Mouse (Mus musculus) c-Kit-positive CD71-negative TER-119-negative erythroid progenitor cells, embryonic 14.5 days (primary cell): Measurements from ENCODE around the gene M1ap.
A peak's percentile ranks its signal among the peaks of the same experiment; 100 is the strongest.

Experiments
- DNase-seq: peaks from one replicate; pipeline ENCODE4 v3.0.0-alpha.2; 2013; ENCODE audit warnings: low read depth

Gene M1ap

DNA sequence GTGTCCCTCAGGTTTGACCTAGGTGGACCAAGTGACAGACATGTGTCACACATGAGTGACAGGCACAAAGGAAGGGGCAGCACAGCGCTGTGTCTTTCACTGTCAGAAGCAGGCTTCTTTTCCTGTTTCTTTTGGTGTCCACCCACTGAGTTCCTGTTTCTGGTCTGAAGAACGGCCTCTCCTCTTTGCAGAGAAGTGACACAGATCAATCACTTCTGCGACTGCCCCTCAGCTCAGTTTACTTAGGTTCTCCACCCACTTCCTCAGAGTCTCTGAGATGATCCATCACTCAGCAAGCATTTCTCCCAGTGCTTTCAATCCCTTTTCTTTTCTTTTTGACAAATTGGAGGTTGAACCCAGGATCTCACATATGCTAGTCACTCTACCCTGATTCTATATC, 62.0 kb downstream of the M1ap start:
- no peak for DNase-seq

DNA sequence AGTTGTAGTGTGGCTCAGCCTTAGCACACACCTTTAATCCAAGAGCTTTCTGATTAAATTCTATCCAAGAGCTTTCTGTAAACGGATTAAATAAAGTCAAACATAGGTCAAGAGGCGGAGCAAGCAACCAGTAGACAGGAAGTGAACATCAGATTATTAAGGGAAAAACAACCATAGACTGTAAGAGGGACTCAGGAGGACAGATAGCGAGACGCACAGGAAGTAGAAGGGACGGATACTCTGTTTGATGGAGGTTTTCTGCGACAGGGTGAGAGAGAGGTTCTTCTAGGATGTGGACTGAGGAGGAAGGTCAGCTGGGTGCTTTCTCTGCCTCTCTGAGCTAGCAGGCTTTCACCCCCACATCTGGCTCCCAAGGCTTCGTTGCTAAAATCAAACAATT, 63.3 kb downstream of the M1ap start:
- DNase-seq: no peak

DNA sequence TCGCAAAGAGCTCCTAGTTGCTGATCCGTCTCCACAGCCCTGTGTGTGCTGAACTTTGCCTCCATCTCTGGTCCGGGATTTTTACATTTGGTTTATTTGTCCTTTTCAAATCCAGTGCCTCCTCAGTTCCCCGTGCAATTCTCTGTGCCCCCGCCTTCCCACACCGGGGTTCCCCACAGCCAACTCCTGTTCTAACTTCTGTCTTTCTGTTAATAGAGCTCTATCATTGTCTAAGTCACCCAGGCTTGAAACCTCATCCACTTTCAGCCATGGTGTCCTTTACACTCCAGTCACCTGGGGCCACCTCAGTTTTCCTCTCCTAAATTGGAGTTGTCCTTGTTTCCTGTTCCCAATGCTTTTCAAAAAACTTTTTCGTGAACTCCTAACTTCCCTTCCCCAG, 64.6 kb downstream of the M1ap start:
- DNase-seq: no peak

DNA sequence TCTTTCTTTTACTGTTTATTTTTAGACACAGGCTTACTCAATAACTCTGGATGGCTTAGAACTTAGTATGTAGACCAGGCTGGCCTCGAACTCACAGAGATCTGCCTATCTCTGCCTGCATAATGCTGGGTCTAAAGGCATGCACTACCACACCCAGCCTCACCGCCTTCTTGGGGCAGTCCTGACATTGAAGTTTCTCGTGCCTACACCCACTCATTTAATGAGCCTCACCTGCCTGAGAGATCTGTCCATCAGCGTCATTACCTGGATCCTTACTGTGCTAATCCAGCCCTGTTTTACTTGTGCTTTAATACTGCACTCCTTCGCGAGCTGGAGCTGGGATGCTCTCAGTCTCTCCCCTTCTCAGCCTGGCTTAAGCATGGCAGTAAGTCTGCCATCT, 65.1 kb downstream of the M1ap start:
- no peak for DNase-seq

DNA sequence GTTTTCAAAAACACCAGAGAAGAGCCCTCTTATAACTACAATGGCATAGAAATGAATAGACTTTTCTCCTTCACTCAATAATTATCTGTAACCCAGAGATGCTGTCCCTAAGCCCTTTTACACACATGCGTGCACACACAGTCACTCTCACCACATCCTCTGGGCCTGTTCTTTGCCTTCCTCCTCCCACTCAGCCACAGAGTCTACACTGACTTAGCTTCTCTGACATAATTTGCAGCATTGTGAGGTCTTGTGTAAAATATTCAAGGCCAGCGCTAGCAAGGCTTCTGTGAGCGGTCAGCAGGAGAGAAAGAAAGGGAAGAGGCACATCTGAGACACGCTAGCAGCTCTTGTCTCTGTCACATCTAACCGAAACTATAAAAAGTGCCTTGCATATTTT, 66.7 kb downstream of the M1ap start:
- no peak for DNase-seq

DNA sequence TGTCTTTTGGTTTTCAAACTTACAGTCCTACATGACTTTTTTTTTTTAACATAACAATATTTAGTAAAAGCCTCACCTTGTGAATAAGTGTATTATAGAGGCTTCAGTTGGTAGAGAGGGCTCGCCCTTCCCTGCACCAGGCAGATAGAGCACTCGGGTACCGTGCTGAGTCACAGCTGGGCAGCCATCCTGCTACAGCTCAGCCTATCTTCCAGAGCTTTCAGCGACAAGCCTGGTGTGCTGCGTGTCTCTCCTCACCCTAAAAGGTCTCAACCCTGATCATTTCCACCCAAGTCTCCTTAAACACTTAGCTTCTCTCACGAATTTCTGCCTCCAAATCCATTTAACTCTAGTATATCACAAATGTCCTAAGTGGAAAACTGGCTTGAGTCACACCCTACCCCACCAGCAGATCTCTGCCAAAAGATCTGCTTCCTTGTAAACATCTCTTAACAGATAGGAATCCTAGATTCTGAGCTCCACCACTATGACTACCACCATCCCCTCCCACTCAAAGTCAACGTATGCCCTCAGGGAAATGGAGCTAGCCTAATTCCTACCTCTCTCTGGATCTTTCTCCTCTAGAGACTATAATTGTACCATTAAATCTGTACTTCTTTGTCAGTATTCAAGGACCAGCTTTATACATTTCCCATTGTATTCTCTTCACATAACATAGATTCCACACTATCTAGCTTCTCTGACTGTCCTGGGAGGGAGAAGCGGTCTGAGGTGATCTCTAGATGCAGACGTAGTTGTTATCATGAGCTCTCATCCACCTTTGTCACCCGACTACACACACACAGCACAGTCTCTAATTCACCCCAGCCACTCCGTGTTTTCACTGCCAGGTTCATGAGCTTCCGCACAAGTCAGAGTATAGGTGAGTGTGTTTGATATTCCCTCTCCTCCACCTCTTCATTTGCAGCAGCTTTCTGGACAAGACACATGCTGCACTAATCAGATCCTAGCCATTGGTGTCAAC, 68.1 kb downstream of the M1ap start:
- DNase-seq: no peak

DNA sequence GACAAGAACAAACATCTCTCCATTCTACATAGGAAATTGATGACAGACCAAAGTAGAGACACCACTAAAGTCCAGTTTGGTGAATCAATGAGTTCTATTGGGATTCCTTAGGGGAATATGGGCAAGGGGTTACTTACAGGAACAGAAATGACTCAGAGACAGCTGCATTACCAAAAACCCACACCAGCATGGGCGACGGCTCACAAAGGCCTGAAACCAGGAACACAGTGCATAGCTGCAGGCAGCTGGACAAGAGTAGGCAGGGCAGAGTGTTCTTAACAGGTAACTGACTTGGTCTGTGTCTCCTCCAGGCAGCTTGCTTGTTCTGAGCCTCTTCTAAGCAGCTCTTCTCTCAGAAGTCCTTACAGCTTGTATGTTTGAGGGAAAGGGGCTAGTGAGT, 69.0 kb downstream of the M1ap start:
- no peak for DNase-seq

DNA sequence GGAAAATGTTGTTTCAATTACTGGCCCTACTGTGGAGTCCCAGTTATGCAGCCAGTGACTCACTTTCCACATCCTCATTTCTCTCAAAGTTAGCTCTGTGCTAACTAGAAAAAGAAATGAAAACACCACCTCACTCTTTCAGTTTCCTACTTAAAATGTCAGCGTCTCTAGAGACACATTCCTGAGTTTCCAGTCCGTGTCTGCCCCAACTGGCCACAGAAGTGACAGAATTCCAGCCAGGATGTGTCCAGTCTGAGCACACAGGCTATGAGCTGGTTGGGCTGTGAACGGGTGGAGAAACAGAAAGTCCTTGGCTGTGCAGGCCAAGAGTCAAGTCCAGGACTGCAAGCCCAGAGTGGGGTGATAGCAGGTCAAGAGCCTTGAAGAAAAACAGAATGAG, 70.5 kb downstream of the M1ap start:
- no peak for DNase-seq

DNA sequence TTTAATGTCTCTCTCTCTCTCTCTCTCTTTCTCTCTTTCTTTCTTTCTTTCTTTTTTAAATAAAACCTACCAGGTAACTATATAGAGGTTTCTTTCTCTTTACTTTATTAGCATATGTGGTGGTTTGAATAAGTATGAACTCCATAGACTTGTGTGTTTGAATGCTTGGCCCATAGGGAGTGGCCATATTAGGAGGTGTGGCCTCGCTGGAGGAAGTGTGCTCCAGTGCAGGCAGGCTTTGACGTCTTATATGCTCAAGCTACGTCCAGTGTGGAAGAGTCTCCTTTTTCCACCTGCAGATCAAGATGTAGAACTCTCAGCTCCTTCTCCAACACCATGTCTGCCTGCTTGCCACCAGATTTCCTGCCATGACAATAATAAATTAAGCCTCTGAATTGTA, 72.3 kb downstream of the M1ap start:
- DNase-seq: no peak

DNA sequence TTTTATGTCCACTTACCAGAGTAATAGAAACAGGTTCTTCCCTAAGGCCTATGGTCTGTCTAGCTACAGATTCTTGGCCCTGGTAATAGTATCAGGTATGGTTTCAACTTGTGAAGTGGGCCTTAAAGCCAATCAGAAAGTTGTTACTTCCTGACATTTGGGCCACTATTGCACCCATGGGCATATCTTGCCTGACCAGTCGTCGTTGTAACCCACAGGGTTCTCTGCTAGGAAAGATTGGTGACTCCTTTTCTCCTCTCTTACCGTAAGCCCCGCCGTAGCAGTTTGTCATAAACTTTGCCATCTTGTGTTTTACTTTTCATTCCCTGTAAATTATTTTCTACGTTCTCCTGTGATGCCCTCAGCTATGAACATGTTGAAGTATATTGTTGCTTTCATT, 73.4 kb downstream of the M1ap start:
- no peak for DNase-seq

DNA sequence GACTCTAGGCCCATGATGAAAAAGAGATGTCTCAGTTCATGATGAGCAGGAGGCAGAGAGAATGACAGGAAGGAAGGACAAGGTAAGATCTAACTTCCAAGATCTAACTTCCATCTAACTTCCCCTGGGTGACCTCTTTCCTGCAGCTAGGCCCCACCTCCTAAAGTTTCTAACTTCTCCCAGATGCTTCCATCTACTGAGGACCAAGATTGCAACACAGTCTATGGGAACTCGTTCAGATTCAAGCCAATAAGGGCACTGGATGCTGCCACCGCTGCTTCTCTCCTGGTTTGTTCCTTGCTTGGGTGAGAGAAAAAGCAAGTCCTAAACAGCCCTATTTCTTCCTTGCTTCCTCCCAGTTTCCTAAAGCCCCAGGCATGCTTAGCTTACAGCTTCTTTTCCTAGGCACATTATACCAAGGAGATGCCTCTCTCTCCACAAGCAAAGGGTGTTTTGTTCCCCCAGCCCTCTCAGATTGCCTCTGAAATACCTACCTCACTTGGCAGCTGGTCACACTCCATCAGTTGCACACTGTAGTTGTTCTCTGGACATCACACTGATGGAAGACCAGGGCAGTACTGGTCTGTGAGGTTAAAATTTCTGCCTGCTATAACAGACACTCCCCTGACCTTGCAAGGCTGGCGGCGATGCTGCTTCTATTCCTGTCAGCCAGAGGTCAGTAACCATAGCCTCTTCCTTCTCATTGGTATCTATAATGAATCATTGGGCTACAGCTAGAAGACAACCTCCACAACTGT, 74.3 kb downstream of the M1ap start:
- no peak for DNase-seq

DNA sequence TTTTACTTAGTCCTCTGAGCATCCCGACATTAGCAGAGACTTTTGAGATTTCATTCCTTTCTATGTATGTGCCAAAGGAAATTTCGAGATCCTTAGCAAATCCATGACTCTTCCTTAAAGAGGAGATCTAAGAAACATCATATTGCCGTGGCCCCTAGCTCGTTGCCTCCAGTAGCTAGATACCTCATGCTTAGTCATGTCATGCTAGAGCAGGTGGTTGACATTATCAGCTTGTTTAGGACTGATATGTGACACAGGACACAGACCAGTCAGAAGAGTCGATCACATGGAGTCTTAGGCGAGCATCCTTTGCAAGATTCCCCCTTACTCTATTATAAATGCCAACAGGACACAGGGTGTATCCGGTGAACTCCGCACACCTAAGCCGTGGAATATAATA, 76.3 kb downstream of the M1ap start:
- DNase-seq: no peak

DNA sequence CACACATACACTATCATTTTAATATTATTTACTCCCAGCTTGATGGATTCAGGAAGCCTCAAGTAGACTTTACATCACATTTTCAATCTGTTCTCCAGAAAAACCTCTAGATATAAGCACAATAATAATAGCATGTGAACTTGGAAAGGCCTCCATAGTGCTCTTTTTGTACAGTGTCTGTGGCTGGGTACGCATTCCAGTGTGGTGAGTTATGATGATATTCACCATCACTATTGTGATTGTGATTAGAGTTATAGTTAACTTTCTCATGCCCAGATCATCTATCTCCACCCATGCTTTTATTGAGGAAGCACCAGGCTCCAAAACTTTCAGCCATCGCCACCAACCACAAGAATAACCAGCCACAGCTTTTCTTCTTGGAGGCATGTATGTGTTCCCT, 77.1 kb downstream of the M1ap start:
- DNase-seq: no peak

DNA sequence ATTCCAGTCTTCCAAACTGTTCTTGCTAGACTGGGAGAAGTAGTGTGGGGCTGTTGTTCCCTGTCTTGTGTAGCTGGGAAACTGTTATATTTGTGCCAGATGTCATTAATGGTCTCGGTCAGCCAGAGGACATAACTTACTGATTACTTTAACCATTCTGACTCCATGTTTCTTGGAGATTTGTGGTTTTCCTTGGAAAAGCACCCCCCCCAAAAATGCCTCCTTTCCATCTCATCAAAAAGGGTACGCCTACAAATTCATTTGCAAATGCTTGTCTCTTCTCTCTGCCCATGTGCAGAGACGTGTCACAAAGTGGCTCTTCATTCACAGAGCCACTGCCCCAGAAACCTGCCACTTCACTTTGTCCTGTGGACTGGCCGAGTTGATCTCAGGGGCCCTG, 77.7 kb downstream of the M1ap start:
- no peak for DNase-seq

DNA sequence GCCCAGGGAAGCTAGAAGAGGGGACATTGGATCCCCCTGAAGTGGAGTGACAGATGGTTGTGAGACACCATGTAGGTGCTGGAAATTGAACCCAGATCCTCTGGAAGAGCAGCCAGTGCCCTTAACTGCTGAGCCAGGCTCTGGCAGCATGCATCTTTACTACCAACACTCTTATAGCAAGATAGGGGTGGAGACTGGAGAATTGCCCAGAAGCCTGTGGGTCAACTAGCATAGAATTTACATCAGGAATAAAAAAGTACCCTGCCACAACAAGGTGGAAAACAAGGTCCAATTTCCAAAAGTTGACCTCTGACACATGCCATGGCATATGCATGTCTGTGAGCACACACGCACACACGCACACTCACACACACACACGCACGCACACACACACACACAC, 78.5 kb downstream of the M1ap start:
- DNase-seq: no peak

DNA sequence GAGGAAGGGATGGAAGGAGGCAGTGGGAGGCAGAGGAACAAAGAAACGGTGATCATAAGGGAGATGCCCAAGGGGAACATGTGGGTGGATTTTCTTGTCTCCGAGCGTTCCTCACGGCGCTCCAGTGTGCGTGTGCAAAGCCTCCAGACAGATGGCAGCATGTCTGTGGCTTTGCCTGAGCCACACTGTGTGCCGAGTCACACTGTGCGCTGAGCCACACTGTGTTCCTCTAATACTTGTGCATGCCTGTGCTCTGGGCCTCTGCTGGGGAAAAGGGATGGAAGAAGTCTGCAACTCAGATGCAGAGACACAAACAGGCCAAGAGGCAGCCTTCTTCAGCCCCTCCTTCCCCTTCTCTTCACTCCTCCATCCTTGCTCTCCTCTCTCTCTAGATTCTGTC, 80.6 kb downstream of the M1ap start:
- no peak for DNase-seq

DNA sequence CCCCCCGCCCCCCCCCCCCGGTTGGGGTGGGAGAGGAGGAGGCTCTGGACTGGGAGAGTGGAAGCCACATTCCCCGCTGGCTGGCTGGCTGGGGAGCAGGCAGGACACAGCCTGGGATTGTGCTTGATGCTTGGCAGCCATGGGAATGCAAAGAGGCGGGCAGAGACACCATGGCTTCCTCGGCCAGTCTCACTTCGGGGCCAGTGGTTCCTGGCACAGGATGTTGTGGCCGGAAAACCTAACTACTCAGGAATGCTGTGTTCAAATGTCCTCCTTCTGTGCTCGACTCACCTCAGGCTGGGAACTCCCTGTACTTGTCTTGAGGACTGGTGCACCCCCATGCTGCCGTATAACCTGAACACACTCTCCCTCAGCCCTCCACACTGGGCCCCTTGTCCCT, 81.0 kb downstream of the M1ap start:
- no peak for DNase-seq

DNA sequence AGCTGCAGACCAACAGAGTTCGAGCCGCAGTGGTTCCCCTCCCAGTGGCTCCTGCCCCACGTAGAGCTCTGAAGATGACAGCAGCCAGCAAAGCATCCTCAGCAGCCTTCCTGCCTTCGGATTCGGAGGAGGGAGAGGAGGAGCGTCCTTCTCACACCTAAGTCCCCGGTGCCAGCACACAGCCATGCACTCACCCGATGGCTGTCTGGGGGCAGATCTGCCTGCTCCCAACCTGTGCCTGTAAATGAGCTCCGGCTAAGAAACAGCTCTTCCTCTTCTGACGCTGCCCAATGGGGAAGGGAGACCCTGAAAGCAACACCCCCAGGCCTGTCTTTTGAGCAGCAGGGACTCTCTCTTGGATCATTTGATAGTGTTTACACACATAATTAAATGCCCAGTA, 83.1 kb downstream of the M1ap start:
- DNase-seq: no peak

DNA sequence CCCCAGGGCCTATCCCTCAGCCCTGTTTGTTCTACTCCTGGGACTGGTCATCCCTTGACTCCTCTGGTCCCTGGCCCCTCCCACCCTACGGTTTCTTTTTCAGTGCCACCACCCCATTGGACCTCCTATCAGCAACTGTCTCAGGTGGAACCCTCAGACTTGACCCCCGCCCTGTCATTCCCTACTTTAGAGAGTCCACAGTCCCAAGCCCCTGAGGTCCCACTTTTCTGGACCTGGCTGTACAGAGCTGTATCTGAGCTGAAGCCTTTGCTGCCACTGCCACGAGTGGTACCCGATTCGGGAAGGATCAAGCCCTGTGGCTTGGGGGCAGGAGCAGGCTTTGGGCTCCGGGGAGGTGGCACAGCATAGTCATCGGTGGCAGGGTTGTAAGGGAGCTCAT, 84.4 kb downstream of the M1ap start:
- no peak for DNase-seq

DNA sequence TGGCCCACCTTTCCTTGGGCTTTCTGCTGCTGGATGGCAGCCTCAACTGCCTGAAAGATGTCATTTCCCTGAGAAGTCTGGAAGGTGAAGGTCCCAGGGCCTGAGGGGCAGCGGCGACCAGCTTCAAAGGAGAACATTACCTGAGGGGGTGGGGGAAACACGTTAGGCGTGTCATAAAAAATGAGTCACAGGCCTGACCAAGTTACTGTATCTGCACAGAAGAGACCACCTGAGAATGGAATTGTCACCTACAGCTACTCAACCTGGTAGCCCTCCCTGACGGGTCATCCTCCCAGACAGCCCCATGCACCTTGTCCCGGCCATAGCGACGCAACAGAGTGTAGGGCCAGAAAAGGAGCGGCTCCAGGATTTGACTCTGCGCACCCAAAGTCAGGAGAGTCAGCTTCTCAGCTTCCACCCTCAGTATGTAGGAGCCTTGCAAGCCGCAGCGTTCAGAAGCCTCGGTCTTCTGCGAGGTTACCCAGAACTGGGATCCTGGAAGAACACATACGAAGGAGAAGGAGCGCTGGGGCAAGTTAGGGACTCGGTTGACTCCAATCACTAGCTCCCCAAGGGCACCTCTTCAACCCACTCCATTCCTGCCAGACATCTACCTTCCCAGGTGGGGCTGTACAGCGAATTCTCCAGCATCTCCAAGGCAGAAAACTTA, 85.4 kb downstream of the M1ap start:
- no peak for DNase-seq

DNA sequence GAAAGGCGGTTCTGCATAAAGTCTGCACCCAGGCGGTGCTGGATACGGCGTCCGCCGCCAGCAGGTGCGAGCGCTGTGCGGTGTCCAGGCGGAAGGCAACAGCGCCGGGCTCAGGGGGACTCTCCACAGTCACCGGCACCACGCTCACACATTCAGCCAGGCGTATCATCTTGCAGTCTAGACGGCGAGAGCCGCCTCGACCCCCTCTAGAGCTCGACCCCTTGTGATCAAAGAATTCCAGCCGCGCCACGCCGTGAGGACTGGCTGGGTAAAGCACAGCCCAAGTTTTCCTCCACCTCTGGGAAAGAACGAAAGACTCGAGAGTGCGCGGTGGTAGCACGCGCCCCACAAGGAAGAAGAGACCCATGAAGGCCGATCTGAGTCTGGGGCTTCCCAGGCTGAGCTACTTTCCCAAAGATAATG, 86.1 kb downstream of the M1ap start:
- DNase-seq: no peak

DNA sequence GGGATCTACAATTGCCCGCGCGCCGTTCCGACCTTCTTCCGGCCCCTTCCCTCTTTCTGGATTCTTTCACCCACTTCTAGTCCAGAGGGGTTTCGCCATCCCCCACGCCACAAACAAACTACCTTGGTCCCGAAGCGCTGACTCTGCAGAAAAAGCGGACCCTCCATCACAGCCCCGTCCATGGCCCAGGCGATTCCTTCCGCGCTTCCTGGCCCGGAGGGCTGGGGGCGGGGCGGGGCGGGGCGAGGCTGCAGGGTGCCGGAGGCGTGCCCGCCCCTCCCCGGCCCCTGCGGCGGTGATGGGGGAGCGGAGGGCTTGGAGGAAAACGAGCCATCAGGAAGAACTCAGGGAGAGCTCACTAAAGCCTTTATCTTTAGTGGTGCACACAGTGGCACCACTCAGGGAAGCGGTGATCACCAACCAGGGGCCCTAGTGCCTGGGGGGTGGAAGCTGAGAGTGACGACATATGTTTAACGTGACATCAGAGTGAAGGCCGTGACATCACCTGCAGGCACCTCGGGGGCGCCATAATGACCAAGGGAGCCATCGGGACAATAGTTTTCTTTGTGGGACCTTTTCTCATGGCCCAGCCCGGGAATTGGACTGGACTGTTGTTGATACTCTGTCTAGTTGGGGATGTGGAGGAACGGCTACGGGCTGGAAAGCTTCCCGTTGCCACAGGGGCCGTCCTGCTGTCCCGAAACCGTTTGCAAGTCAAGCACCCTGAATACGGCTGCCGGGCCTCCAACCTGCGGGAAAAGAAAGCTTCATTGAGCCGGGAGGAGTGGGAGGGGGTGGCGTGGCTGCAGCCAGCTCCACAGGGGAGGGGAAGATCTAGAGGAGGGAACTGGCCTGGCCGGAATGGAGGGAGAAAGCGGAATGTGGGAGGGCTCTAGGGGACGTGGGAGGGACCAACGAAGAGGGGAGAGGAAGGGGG, 86.8 kb downstream of the M1ap start, which contains the start of the genes Dok1 and Loxl3:
Gene Dok1 (minus strand): TSS at position 223 of the 937 bp plus-strand sequence.
Gene Loxl3 (plus strand): TSS at position 925 of the 937 bp plus-strand sequence.
- DNase-seq: peak; percentile 68
